Mouse (Mus musculus) common myeloid progenitor, adult 5-6 weeks (primary cell): Measurements from ENCODE around the gene Gm10718. TPM values are rescaled to one million over a fixed set of nuclear protein-coding genes. Genes with fewer than 3 reads are reported as not detected.
"Not testable (repeated sequence)": the region's sequence is repeated elsewhere in the genome, so short reads cannot be mapped to it uniquely, and the experiment has no call there.

Experiments used
- ATAC-seq: replicated peaks from 2 replicates; pipeline ENCODE4 v1.8.0; 2016; ENCODE audit warnings: low read depth, mild to moderate bottlenecking, moderate TSS enrichment, inconsistent platforms; ENCODE audit not compliant: poor library complexity, severe bottlenecking
- total RNA-seq: library from RNA; stranded (forward); fragments of 200-1000, 187-1606 nt; gene quantifications from 2 replicates; pipeline ENCODE4 v1.2.3, GENCODE M21; 2017

Gene Gm10718
- total RNA-seq, 1 experiment from 2014 or later = 0.69 TPM

- not testable (repeated sequence) for ATAC-seq
Measured at GRCm38 (mm10) chr9:3023985-3024648, 770 bp downstream of the Gm10718 start.

- ATAC-seq = not testable (repeated sequence)
Measured at GRCm38 (mm10) chr9:3024912-3025467, 1.6 kb downstream of the Gm10718 start, which contains the start of gene Gm10717. Gene Gm10717 (plus strand): TSS chr9:3025417.

- ATAC-seq = not testable (repeated sequence)
Measured at GRCm38 (mm10) chr9:3025653-3026052, 2.3 kb downstream of the Gm10718 start.

GRCm38 (mm10) chr9:3026136-3026535, 2.8 kb downstream of the Gm10718 start:
- not testable (repeated sequence) for ATAC-seq

- ATAC-seq = not testable (repeated sequence)
Measured at GRCm38 (mm10) chr9:3026741-3027140, 3.4 kb downstream of the Gm10718 start.

GRCm38 (mm10) chr9:3027200-3027599, 3.9 kb downstream of the Gm10718 start:
- 0 out of 2 replicates have a peak, but pooled peaks have one; percentile 10 for ATAC-seq

GRCm38 (mm10) chr9:3029276-3030000, 6.1 kb downstream of the Gm10718 start:
- ATAC-seq = not testable (repeated sequence)

- not testable (repeated sequence) for ATAC-seq
Measured at GRCm38 (mm10) chr9:3030677-3031318, 7.5 kb downstream of the Gm10718 start.

GRCm38 (mm10) chr9:3034299-3034698, 11.0 kb downstream of the Gm10718 start, which contains the start of gene Gm17535:
Gene Gm17535 (plus strand): TSS chr9:3034599.
- ATAC-seq = not testable (repeated sequence)

GRCm38 (mm10) chr9:3036577-3036976, 13.2 kb downstream of the Gm10718 start, which contains the start of gene Gm10715:
Gene Gm10715 (plus strand): TSS chr9:3036877.
- ATAC-seq = not testable (repeated sequence)

GRCm38 (mm10) chr9:3038161-3038560, 14.8 kb downstream of the Gm10718 start:
- ATAC-seq = not testable (repeated sequence)

Other genes with a start within 250 kb of the Gm10718 start
- 0.58 TPM in 1 of 2 replicates, not detected in the other for gene Gm10722, start 22.6 kb upstream of the Gm10718 start, total RNA-seq
- 0.69 TPM in 1 of 2 replicates, not detected in the other for gene Gm11168, start 20.2 kb upstream of the Gm10718 start, total RNA-seq
- not detected in 2 replicates for gene Gm10721, start 10.4 kb upstream of the Gm10718 start, total RNA-seq
- not detected in 2 replicates for gene Gm10720, start 7.9 kb upstream of the Gm10718 start, total RNA-seq
- gene Gm10719, start 6.1 kb upstream of the Gm10718 start, total RNA-seq = not detected in 2 replicates
- 3.5 TPM in 1 of 2 replicates, not detected in the other for gene Gm10717, start 1.9 kb downstream of the Gm10718 start, total RNA-seq
- gene Gm17535, start 11.1 kb downstream of the Gm10718 start, total RNA-seq = not detected in 2 replicates
- 1.8 TPM in 1 of 2 replicates, not detected in the other for gene Gm10715, start 13.3 kb downstream of the Gm10718 start, total RNA-seq